Comparison of ENCODE assay signal across 43 mouse cellular contexts in genomic region chr15:102866788-102867187, GRCm38 (mm10). TPM values are rescaled to one million over a fixed set of nuclear protein-coding genes. Genes with fewer than 3 reads are reported as not detected.
"Had no signal": no experiment of that assay in that cellular context is flagged by ENCODE, and none has a peak within 500 bp of the region (broad histone marks: within the 10 kb centered on the region; RNA-seq: fewer than 3 reads in every experiment).

No protein-coding gene starts in this region.

- DNase-seq: left cerebral cortex, postnatal 4 days; liver; liver, embryonic 13.5 days; liver, postnatal 0 days; lung, adult 18-20 months; lung, adult 2 months; lung, embryonic 14.5 days; lung, postnatal 10 days; lung, postnatal 14 days; lung, postnatal 36 days; lung, postnatal 4 days; midbrain, embryonic 14.5 days had no signal

- H3K36me3 ChIP-seq: limb, embryonic 10.5 days; limb, embryonic 12.5 days; limb, embryonic 13.5 days; limb, embryonic 15.5 days; liver, embryonic 12.5 days; liver, embryonic 13.5 days; liver, embryonic 15.5 days; lung, embryonic 15.5 days; midbrain, embryonic 10.5 days; midbrain, embryonic 12.5 days; midbrain, embryonic 13.5 days; midbrain, embryonic 15.5 days; neural tube, embryonic 12.5 days; neural tube, embryonic 13.5 days had no signal

- H3K9ac ChIP-seq: limb, embryonic 12.5 days; limb, embryonic 13.5 days; limb, embryonic 15.5 days; liver, embryonic 12.5 days; liver, embryonic 13.5 days; liver, embryonic 14.5 days; liver, embryonic 15.5 days; liver, postnatal 0 days; lung, embryonic 14.5 days; lung, embryonic 15.5 days; midbrain, embryonic 12.5 days; midbrain, embryonic 13.5 days; midbrain, embryonic 15.5 days; neural tube, embryonic 12.5 days; neural tube, embryonic 13.5 days had no signal

- H3K27ac ChIP-seq: limb, embryonic 10.5 days; limb, embryonic 12.5 days; limb, embryonic 13.5 days; limb, embryonic 15.5 days; liver, embryonic 12.5 days; liver, embryonic 13.5 days; liver, embryonic 14.5 days; liver, embryonic 15.5 days; lung, embryonic 15.5 days; macrophage; midbrain, embryonic 10.5 days; midbrain, embryonic 12.5 days; midbrain, embryonic 13.5 days; midbrain, embryonic 15.5 days; neural tube, embryonic 12.5 days; neural tube, embryonic 13.5 days had no signal

- H3K4me3 ChIP-seq: limb, embryonic 10.5 days; limb, embryonic 12.5 days; limb, embryonic 13.5 days; limb, embryonic 15.5 days; liver, embryonic 12.5 days; liver, embryonic 13.5 days; liver, embryonic 15.5 days; lung, embryonic 15.5 days; megakaryocyte, embryonic 14.5 days; midbrain, embryonic 10.5 days; midbrain, embryonic 12.5 days; midbrain, embryonic 13.5 days; midbrain, embryonic 15.5 days; myocyte; neural tube, embryonic 12.5 days; neural tube, embryonic 13.5 days had no signal

- H3K27me3 ChIP-seq: limb, embryonic 12.5 days; limb, embryonic 13.5 days; limb, embryonic 15.5 days; liver, embryonic 13.5 days; midbrain, embryonic 12.5 days; midbrain, embryonic 13.5 days; midbrain, embryonic 15.5 days; neural tube, embryonic 12.5 days; neural tube, embryonic 13.5 days had no signal

- H3K4me1 ChIP-seq: limb, embryonic 10.5 days; limb, embryonic 12.5 days; limb, embryonic 13.5 days; limb, embryonic 15.5 days; liver, embryonic 12.5 days; liver, embryonic 13.5 days; liver, embryonic 15.5 days; lung, embryonic 15.5 days; midbrain, embryonic 10.5 days; midbrain, embryonic 12.5 days; midbrain, embryonic 13.5 days; midbrain, embryonic 15.5 days; neural tube, embryonic 12.5 days; neural tube, embryonic 13.5 days had no signal

- H3K9me3 ChIP-seq: limb, embryonic 10.5 days; limb, embryonic 12.5 days; limb, embryonic 13.5 days; limb, embryonic 15.5 days; liver, embryonic 12.5 days; liver, embryonic 13.5 days; liver, embryonic 15.5 days; lung, embryonic 15.5 days; megakaryocyte, embryonic 14.5 days; midbrain, embryonic 10.5 days; midbrain, embryonic 12.5 days; midbrain, embryonic 13.5 days; midbrain, embryonic 15.5 days; neural tube, embryonic 12.5 days; neural tube, embryonic 13.5 days had no signal

RNA-seq across cellular contexts. Expression of gene Hoxc13, which starts 54.1 kb away (rescaled TPM):
- total RNA-seq: left cerebral cortex, postnatal 14 days; left cerebral cortex, postnatal 25 days; left cerebral cortex, postnatal 36 days; left cerebral cortex, postnatal 4 days; liver, adult 2 months; megakaryocyte progenitor cell, adult 5-6 weeks; megakaryocyte, adult 5-6 weeks; megakaryocyte-erythroid progenitor cell, adult 5-6 weeks; monocyte, adult 5-6 weeks had no signal
- polyA plus RNA-seq: liver, adult 2 months; liver, embryonic 11.5 days; liver, embryonic 12.5 days; liver, embryonic 13.5 days; liver, embryonic 14.5 days; liver, embryonic 15.5 days; liver, embryonic 16.5 days; liver, postnatal 0 days; lung, adult 2 months; lung, embryonic 14.5 days; lung, embryonic 15.5 days; lung, embryonic 16.5 days; lung, postnatal 0 days; macrophage; midbrain, embryonic 10.5 days; midbrain, embryonic 13.5 days; midbrain, embryonic 14.5 days; midbrain, embryonic 15.5 days; midbrain, embryonic 16.5 days; midbrain, postnatal 0 days had no signal
